Mouse (Mus musculus) right cerebral cortex, adult 18-20 months (tissue): ENCODE measurements around the gene Sly.
"Not testable (repeated sequence)": the region's sequence is repeated elsewhere in the genome, so short reads cannot be mapped to it uniquely, and the experiment has no call there.

ENCODE experiments used
- DNase-seq: peaks from one replicate; pipeline ENCODE4 v3.0.0; 2022; ENCODE audit warnings: mixed read lengths

The Sly gene

DNA sequence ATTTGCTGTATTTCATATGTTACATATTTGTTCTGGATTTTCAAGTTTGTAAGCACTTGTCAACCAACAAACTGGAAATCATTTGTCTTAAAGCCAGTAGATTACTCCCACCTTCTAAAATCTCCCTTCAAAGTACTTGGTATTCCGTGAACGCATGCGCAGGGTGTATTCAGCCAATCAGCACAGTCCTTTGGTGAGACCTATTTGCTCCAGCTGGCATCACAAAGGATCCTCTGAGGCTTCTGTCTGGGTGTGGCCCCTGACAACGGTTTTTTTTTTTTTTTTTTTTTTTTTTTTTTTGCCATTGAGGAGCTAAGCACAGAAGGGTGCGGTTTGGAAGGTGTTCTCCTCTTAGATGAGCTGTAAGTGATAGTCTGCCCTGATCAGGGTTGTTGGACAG lies at the start of gene Sly:
Gene Sly, plus strand, starts transcription at position 301 of the 400 bp plus-strand sequence.
- not testable (repeated sequence) for DNase-seq
